Mouse (Mus musculus) CD8-positive naive resting alpha-beta T cell, adult 2 months (primary cell): ENCODE data around the gene Srgap1.

Source experiments
- DNase-seq, 2 experiments: peaks; one replicate each; pipeline ENCODE4 v3.0.0; 2022; ENCODE audit warnings: low read depth in 2 of 2, low spot score in 2 of 2

Srgap1 gene

DNA sequence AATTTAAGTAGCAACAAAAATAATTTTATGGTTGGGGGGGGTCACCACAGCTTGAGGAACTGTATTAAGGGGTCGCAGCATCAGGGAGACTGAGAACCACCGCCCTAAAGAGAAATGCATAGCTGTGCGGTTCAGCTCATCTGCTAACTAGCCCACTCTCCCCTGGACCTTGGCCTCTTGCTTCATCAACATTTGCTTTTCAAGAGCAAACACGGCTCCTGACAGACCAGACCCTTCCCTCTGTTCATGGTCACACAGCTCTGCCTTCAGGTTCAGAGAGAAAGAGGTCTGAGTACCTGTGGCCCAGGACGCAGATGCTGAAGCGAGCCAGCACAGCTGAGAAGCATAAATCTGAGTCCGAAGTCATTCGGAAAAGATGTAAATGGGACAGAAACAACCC lies 29.4 kb downstream of the Srgap1 start:
- DNase-seq, result no peak

DNA sequence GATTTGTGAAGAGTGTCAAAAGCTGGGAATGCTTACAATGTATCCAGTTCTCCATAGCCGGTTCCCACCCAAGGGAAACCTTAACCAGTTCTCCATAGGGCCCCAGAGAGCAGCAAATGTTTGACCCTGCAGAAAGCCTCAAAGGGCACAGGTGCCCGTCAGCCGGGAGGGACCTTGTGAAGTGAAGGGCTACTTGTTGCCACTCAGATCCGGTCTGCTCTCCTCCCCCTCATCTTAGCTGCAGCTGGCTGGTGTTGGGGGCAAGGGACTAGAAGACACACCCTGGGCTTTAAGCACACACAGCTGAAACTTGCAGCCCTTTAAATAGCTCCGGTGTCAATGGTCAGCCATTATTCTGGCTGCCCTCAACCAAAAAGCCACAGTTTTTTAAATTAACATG lies 30.1 kb downstream of the Srgap1 start:
- DNase-seq, result no peak

DNA sequence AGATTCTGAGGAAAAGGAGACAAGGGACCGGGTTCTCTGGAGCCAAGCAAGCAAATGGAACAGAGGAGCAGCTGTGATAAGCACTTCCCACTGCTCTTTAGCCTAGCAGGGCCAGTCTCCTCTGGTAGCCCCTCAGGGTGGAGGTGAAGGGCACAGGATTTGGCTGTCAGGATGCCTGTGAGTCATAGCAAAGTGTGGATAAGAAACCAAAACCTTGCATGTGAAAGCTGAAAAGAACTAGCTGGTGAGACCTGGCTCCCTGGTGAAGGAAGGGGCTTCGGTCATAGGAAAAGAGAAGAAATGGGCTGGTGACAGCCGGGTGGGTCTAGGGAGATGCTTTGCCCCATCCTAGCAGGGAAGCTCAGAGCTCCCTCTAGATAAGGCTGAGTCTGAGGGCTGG lies 30.5 kb downstream of the Srgap1 start:
- no peak for DNase-seq

DNA sequence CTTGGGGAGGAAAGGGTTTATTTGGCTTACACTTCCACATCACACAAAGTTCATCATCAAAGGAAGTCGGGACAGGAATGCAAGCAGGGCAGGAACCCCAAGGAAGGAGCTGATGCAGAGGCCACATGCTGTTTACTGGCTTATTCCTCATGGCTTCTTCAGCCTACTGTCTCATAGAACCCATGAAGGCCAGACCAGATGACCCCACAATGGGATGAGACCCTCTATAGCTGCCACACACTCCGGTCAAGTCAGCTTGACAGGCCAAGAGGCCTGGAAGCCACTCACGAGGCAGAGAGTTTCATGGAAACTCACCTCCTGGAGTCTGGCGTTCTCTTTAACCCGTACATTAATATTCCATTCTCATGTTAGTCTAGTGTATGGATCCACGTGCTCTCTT lies 34.8 kb downstream of the Srgap1 start:
- DNase-seq, result no peak

DNA sequence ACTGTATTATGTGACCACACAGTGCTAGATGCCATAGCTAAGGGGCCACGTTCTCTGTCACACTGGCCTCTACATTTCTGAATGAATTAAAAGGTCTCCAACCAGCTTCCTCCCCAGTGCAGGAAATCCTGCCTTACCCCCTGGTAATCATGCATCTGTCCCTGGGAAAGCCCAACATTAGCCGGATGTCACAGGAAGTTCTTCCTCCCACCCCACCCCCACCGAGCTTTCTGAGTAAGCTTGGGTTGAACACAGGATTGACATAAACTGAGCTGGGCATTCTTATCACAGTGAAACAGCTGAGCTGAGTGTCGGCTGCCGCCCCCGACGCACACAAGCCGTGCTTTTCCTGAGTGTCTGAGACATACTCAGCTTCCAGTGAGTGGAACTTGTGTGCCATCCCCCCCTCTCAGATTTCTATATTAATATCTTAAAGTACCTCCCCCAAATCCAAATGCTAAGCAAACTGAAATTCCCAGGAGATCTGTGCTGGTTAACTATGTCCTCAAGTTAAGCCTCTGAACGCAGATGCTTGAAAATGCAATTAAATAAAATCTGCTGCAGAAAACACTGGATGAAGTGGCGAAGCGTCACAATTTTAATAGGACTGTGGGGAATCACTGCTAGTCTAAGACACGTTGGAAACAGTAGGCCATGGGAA lies 38.3 kb downstream of the Srgap1 start:
- DNase-seq, result no peak

DNA sequence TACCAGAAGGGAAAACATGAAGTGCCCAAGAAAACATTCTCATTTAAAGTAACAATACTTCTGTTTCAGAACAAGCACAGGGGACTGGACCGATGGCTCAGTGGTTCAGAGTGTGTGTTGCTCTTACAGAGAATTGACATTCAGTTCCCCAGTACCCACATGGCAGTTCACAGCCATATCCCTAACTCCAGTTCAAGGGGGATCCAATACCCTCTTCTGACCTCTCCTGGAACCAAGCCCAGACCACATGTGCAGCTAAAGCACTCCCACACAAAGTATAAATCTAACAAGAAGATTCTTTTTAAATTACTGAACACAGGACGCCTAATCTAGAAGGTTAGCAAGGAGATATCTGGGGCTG lies 38.8 kb downstream of the Srgap1 start:
- DNase-seq, result no peak

DNA sequence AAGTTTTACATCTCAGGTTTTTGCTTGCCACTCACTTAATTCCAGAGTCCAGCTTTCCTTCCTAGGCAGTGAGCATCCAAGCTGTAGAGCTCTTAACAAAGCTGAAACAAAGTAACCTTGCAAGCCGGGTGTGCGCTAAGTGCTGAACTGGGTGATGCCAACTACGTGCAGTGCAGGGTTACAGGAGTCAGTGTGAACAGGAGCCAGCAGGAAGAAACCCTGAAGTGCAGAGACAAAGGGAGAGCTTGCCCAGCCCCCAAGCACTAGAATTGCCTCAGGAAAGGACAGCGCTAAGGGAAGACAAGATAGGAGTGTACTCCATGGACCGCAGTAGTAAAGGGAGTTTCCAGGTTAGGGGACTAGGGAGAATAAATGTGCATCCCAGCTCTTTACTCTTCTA lies 40.5 kb downstream of the Srgap1 start:
- DNase-seq, result no peak

DNA sequence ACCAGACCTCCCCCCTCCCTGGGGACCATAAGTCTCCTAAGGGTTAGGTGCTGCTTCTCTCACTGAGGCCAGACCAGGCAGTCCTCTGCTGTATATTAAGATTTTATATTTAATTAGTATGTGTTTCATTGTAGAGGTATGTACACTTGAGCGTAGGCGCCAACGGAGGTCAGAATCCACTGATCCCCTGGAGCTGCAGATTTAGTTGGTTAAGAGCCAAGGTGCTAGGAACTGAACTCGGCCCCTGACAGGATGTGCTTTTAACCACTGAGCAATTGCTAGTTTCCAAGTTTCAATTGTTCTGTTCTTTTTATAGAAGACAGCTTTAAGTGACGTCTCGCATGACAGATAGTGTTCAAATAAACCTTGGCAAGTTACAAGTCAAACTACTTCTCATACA lies 41.0 kb downstream of the Srgap1 start:
- no peak for DNase-seq

DNA sequence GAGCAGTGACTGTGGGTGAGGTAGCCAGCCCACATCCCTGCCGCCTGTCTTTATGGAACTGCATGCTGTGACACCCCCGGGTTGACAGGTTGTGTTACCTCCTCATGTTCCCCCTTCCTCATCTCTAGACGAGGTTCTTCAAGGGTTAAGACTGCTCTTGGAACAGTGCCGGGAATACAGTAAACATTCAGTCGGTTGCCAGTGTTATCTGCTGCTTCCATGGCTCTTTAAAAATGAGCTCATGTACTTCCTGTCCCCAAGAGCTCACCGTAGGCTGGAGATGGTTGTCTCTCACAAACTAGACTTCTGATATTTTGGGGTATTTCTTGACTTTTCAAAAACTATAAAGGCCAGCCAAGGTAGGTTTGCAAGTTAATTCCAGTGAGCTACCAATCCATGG lies 41.6 kb downstream of the Srgap1 start:
- no peak for DNase-seq

DNA sequence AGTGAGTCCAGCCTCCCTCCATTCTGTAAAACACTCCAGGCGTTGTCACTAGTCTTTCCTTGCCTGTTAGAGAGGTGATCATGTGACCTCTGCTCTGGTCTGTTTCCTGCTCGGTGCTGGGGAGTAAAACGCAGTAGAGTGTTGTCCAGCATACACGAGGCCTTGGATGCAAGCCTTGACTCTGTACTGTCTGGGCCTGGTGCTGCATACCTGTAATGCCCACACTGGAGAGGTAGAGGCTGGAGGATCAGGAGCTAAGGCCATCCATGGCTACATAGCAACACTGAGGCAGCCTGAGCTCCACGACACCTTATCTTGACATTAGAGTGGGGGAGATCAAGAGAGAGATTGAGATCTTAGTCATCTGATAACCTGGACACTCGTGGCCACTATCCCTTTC lies 44.2 kb downstream of the Srgap1 start:
- DNase-seq, result no peak

DNA sequence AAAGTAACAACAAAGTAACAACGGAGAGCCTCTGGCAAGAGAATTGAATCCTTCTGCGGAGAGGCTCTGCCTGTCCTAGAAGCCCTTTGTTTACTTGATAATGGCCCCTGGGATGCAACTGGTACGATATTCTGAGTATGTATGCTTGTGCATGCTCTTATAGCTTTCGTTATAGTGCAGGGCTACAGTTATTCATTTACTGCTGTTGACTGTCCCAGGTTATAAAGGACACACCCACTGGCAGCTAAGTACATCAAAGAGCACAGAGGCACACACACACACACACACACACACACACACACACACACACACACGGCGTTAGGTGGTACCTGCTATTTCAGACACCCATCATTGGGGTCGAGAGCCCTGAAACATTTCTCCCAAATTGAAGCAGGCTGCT lies 48.3 kb downstream of the Srgap1 start:
- no peak for DNase-seq

DNA sequence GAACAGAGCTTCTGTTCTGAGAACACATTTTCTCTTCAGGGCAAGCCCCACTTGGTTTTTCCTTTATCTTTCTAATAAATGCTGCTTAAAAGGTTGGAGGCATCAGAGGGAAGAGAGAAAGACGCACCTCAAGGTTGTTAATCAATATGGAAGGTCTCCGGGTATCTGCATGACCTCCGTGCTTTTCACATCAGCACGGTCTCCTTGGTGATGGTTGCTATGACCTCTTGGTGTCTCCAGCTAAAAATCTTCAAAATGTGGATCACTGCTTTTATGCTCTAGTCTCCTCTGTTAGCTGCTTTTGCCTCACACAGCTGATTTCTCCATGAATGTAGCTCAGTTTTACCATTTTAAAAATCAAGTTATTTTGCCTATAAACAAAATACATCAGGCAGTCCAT lies 50.6 kb downstream of the Srgap1 start:
- no peak for DNase-seq

DNA sequence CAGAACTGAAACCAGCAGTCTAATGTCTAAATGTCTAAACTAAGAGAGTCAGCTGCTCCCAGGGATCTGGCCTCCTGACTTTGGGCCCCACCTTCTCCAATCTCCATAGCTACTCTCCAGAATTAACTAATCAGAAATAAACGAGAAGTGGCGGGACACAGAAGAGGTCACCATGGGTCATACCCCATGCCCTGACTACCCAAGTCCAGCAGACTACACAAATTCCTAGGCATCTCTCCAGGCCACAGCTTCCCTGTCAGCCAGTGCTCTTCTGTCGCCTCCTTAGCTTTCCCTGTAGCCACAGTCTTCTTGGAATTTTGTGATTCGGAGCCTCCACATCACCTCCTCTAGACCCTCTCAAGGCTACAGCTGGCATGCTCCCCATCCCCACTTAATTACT lies 51.7 kb downstream of the Srgap1 start:
- DNase-seq, result no peak

DNA sequence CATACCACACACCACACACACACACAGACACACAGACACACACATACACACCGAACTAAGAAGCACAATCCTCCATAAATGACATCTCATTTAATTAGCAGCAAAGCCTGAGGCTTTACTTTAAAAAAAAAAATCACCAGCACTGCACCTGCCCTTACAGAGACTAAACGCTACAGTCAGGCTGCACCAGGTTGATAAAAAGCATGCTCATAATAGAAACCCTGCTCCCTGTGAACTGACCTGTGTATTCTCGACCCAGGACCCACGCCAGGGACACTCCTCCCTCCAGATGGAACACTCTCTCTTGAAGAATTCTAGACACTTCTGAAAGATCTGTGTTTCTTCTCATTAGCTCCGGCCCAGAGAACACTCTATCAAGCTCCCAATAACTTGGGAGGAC lies 52.5 kb downstream of the Srgap1 start:
- no peak for DNase-seq

DNA sequence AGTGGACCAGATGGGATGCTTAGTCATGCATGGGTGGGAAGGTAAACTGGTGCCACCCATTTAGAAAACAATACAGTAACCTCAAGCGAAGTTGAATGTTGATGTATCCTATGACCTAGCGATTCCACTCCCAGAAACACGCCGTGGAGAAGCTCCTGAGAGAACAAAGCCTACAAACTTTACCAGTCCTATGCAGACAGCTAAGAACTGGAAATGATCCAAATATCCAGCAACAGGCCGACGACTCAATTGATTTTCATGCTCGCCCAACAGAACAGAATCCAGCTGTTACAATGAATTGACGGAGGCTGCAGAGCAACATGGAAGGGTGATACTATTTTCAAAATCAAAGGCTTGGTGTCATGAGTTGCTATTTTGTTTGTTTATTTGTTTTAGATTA lies 54.5 kb downstream of the Srgap1 start:
- no peak for DNase-seq

DNA sequence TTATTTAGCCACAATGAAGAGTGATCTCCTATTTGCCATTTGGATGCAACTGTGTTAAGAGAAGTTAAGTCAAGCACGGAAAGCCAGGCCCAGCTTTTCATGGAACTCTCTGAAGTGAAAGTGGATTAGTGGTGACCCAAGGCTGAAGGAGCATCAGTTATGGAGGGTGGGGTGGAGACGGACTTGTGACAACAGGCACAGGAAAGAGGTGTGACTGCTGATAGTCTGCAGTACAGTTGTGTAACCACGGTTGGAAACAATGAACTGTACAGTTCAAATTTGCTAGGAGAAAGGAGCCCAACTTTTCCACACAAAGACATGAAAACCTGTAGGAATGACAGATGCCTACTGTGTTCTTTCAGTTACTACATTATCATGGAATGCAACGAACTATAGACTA lies 60.1 kb downstream of the Srgap1 start:
- DNase-seq, result no peak

DNA sequence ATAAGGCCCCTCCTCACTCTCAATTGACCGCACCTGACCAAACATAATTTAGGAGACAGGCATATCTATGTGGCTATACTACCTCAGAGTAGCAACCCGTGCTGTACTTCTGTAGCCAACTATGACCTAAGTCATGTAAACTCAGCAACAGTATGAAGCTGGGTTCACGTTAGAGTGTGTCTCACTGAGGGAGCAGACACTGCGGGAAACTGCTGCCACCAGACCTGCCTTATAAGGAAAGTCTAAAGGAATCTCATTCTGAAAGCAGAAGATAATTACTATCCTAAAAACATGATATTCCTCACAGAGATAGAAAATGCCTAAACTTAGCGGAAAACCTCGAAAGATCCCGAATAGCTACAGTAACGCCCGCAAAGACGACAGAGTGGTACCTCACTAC lies 62.2 kb downstream of the Srgap1 start:
- no peak for DNase-seq

DNA sequence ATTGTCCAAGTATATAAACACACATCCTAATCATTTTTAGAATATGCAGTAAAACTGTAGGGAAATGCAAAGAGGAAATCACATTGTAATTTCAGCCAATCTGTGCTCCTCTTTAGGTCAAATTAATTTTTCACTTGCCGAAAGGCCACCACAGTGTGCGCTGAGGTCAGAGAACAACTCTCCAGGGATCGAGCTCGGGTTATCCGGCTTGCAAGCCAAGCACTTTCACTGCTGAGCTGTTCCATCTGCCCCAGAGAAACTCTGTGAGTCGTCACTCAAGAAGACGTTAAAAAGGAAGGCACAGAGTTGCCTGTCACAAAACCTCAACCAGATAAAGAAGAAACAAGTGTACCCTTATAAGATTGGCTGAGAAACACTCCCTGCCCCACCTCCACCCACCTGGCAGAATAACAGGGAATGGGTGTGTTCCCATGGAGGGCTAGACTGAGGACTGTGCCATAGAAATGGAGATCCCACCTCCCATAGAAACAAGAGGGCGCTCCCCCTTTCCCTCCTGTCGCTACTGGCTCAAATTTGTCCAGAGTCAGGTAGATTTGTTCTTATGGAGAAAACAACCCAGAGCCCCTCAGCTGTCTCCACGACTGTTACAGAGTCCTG lies 63.0 kb downstream of the Srgap1 start:
- DNase-seq, result no peak

DNA sequence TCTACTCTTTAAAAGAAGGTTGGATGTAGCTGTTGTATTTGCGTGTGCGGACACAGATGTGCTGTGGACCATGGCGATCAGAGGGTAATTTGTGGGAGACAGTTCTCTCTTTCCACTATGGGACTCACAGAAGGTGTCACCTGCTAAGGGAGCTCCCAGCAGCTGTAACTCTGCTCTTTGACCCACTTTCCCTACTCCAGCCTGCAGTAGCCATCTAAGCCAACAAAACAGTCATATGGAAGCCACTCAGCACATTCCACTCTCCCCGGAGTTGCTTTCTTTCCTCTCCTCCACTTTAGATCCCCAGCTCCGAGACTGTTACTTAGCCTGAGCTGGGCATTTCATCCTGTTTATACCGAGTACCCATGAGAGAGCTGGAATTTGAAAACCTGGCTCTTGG lies 71.8 kb downstream of the Srgap1 start:
- no peak for DNase-seq

DNA sequence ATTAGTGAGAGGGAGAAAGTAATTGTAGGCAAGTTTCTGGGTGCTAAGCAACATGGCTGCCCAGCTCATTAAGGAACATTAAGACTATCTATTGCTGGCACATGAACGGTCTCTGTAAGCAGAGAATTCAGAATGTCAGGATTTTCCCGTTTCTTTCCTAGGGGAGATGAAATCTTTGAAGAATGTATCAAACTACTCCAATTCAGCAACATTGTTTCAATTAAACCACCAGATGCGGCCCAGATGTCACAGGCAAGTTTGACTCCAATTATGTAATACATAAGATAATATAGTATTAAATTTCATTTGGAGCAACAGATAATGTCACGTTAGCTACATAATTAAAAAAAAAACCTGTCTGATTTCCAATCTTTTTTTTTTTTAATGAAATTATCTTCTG lies 72.5 kb downstream of the Srgap1 start:
- DNase-seq, result no peak

DNA sequence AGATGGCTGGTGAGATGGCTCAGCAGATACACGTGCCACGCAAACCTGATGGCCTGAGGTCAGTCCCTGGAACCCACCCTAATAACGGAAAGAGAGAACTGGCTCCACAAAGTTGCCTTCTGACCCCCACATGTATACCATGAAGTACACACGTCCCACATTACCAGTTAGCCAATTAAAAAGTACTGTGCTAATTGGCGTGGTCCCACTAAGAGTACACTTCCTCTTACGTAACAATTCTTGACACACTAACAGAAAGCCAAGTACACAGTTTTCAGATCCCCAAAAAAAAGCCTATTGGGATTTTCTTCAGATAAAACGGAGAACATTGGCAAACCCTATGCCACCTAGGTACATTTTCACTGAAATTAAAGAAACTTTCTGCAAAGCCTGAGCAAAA lies 73.8 kb downstream of the Srgap1 start:
- no peak for DNase-seq

DNA sequence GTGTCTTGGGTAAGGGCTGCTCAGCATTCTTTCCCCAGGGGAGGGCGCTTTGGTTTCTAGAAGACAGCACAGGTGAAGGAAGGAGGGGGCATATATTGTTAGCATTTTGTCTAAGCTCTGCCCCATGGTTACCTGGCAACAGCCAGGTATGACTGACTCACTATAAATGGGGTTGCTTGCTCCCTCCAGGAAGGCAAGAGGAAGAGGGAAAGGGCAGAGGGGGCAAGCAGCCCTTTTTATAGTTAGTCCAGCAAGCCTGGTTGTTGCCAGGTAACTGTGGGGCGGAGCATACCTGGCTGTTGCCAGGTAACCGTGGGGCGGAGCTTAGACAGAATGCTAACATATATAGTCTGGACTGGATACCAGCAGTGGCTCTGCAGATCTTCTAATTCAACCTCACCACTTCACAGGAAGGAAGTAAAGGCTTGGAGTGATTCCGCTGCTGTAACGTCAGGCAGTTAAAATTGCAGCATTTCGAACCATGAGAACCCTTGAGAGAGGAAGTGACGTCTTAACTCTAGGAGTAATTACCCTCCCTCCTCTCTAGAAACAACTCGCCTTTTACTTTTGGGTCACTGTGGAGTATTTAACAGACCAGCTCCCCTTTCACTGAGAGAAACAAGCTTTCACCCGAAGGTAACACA lies 74.7 kb downstream of the Srgap1 start:
- no peak for DNase-seq

DNA sequence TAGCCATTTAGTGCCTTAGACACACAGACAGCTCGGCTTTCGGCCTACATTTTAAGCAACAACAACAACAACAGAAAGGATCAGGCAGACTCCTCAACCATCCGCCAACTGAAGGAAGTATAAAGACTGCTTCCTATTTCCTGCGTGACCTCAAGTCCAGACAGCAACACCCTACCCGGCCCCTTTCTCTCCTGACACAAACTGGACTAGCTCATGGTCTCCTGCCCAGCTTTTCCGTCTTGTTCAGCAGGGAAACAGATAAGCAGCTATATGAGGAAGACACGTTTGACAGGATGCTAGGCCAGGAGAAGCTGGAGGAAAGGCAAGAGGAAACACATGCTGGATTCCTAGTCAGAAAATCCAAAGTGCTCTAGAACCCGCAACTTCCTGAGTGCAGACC lies 75.5 kb downstream of the Srgap1 start:
- DNase-seq, result no peak
